Mouse (Mus musculus) liver, embryonic 11.5 days (tissue): ENCODE results near the gene Nos1ap. TPM values are rescaled to one million over a fixed set of nuclear protein-coding genes. Genes with fewer than 3 reads are reported as not detected.

Experiments used
- ATAC-seq: fragments of 200-750 bp; cut with Nextera tagmentation; replicated peaks from 2 replicates; pipeline ENCODE4 v1.8.0; 2017; ENCODE audit warnings: moderate number of reproducible peaks, mild to moderate bottlenecking, moderate TSS enrichment, moderate library complexity; ENCODE audit not compliant: low FRiP score
- DNase-seq: peaks from one replicate; pipeline ENCODE4 v3.0.0-alpha.2; 2017; ENCODE audit warnings: low spot score
- H3K27ac ChIP-seq: fragments of 300-500 bp; sonication (generic); 2 replicates; pipeline ENCODE4 v1.5.1; 2014; ENCODE audit warnings: mild to moderate bottlenecking, low read depth, low read length, control low read depth
- H3K27me3 ChIP-seq: fragments of 300-500 bp; sonication (generic); replicated peaks from 2 replicates; pipeline ENCODE4 v1.6.1; 2014; ENCODE audit warnings: low read length, mixed read lengths; ENCODE audit not compliant: control insufficient read depth, insufficient read depth
- H3K36me3 ChIP-seq: fragments of 300-500 bp; sonication (generic); 2 replicates; pipeline ENCODE4 v1.6.1; 2014; ENCODE audit warnings: mild to moderate bottlenecking, low read length, moderate library complexity, mixed read lengths; ENCODE audit not compliant: control insufficient read depth, insufficient read depth
- H3K4me1 ChIP-seq: fragments of 300-500 bp; sonication (generic); replicated peaks from 2 replicates; pipeline ENCODE4 v1.6.1; 2014; ENCODE audit warnings: low read length, mixed read lengths; ENCODE audit not compliant: control insufficient read depth, insufficient read depth
- H3K4me2 ChIP-seq: fragments of 300-500 bp; sonication (generic); 2 replicates; pipeline ENCODE4 v1.6.1; 2014; ENCODE audit warnings: mild to moderate bottlenecking, control low read depth, moderate library complexity
- H3K4me3 ChIP-seq: fragments of 300-500 bp; sonication (generic); 2 replicates; pipeline ENCODE4 v1.5.1; 2014; ENCODE audit warnings: low read depth, low read length, control low read depth
- H3K9ac ChIP-seq: fragments of 300-500 bp; sonication (generic); 2 replicates; pipeline ENCODE4 v1.6.1; 2014; ENCODE audit warnings: low read depth, low read length, control low read depth
- H3K9me3 ChIP-seq: fragments of 300-500 bp; sonication (generic); 2 replicates; pipeline ENCODE4 v1.6.1; 2016; ENCODE audit warnings: low read length, inconsistent platforms, mixed read lengths; ENCODE audit not compliant: control insufficient read depth
- WGBS: fragments of 180-500 bp; shearing (Covaris S2); extraction: QIAGEN DNeasy Blood & Tissue Kit; methylation state at CpG from one replicate; pipeline ENCODE4 v1.1.7; 2014; 5-methylcytosine and 5-hydroxymethylcytosine counted together
- polyA plus RNA-seq: library from polyadenylated mRNA; unstranded; fragments of >200 nt; fragmentation: Nextera tagmentation; extraction: Ambion mirVana; gene quantifications from 2 replicates; pipeline ENCODE4 v1.2.1, GENCODE M21; 2014

The Nos1ap gene
- polyA plus RNA-seq, 1 experiment from 2014 or later = 8.8 TPM

GRCm38 (mm10) chr1:170580485-170581110, 9.1 kb downstream of the Nos1ap start:
- H3K27ac ChIP-seq = no peak overlapping the region

DNA sequence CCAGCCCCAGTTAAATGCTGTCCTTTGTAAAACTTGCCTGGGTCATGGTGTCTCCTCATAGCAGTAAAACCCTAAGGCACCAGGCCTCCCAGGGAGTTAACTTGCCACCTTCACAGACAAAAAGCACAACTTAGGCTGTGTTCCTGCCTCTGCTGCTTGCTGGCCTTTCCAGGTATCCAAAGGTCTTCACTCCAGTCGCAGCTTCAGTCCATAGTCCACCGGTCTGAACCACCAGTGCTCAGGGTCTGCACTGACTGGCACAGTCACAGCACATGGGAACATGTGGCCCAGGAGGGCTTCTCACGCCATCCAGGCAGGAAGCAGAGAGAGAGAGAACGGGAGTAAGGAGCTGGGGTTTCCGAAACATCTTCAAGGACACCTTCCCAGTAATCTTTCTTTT, 10.2 kb downstream of the Nos1ap start:
- 89% methylated on average over 5 of the region's 5 CpGs for WGBS
- Histone ChIP-seq H3K4me1 (peaks cover 3% of the 10 kb centered on the region; the same call in 1 of the 2 replicates), H3K27ac (no peak overlapping the region), H3K36me3 (no peaks in the 10 kb centered on the region), H3K9ac (no peak overlapping the region), H3K4me2 (no peak overlapping the region), H3K4me3 (no peak overlapping the region), H3K27me3 (no peaks in the 10 kb centered on the region), H3K9me3 (no peaks in the 10 kb centered on the region)
- DNase-seq (no peak), ATAC-seq (no peak)

More at GRCm38 (mm10) chr1:170580485-170581110, 9.1 kb downstream of the Nos1ap start:
- Histone ChIP-seq H3K4me1 (peaks cover 3% of the 10 kb centered on the region; the same call in 1 of the 2 replicates), H3K36me3 (no peaks in the 10 kb centered on the region), H3K9ac (no peak overlapping the region), H3K4me2 (no peak overlapping the region), H3K27me3 (no peaks in the 10 kb centered on the region), H3K9me3 (no peaks in the 10 kb centered on the region), H3K4me3 (no peak overlapping the region)
- WGBS = 66% methylated on average over 13 of the region's 13 CpGs
- ATAC-seq (no peak), DNase-seq (no peak)

DNA sequence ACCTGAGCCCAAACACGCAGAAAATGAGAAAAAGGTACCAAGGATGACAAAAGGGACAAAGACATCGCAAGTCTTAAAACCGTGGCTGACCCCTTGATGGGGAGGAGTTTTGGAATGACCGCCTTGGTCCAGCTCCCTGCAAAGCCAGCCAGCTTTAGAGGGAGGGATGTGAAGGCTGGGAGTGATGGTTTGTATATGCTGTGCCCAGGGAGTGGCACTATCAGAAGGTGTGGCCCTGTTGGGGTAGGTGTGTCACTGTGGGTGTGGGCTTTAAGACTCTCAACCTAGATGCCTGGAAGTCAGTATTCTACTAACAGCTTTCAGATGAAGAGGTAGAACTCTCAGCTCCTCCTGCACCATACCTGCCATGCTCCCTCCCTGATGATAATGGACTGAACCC, 10.6 kb downstream of the Nos1ap start:
- Histone ChIP-seq H3K27me3 (no peaks in the 10 kb centered on the region), H3K4me1 (peaks cover 3% of the 10 kb centered on the region; the same call in 1 of the 2 replicates), H3K4me2 (no peak overlapping the region), H3K9me3 (no peaks in the 10 kb centered on the region), H3K4me3 (no peak overlapping the region), H3K36me3 (no peaks in the 10 kb centered on the region), H3K27ac (no peak overlapping the region), H3K9ac (no peak overlapping the region)
- DNase-seq = no peak
- ATAC-seq = no peak
- WGBS = 89% methylated on average over 4 of the region's 4 CpGs

- no peak overlapping the region for H3K9ac ChIP-seq
- H3K36me3 ChIP-seq = no peaks in the 10 kb centered on the region
- DNase-seq (no peak), ATAC-seq (no peak)
- H3K4me2 ChIP-seq = no peak overlapping the region
- H3K4me1 ChIP-seq = peaks cover 3% of the 10 kb centered on the region; the same call in 1 of the 2 replicates
- peaks cover 2% of the 10 kb centered on the region; the same call in 1 of the 2 replicates for H3K9me3 ChIP-seq
- no peak overlapping the region for H3K4me3 ChIP-seq
- H3K27ac ChIP-seq = no peak overlapping the region
- H3K27me3 ChIP-seq = no peaks in the 10 kb centered on the region
- 48% methylated on average over 6 of the region's 6 CpGs for WGBS
These were observed 13.0 kb downstream of the Nos1ap start for GRCm38 (mm10) chr1:170576728-170577065.

GRCm38 (mm10) chr1:170576012-170576727, 13.5 kb downstream of the Nos1ap start:
- WGBS = 49% methylated on average over 6 of the region's 6 CpGs
- ATAC-seq (no peak), DNase-seq (no peak)
- no peak overlapping the region for H3K4me2 ChIP-seq
- no peak overlapping the region for H3K9ac ChIP-seq
- H3K27me3 ChIP-seq = no peaks in the 10 kb centered on the region
- no peaks in the 10 kb centered on the region for H3K36me3 ChIP-seq
- peaks cover 3% of the 10 kb centered on the region; the same call in 1 of the 2 replicates for H3K4me1 ChIP-seq
- H3K4me3 ChIP-seq = no peak overlapping the region
- peaks cover 2% of the 10 kb centered on the region; the same call in 1 of the 2 replicates for H3K9me3 ChIP-seq
- no peak overlapping the region for H3K27ac ChIP-seq

- H3K9me3 ChIP-seq = peaks cover 2% of the 10 kb centered on the region; the same call in 1 of the 2 replicates
- ATAC-seq (no peak), DNase-seq (no peak)
- H3K4me1 ChIP-seq = peaks cover 3% of the 10 kb centered on the region; the same call in 1 of the 2 replicates
- no peak overlapping the region for H3K9ac ChIP-seq
- WGBS = 77% methylated on average over 7 of the region's 7 CpGs
- no peaks in the 10 kb centered on the region for H3K36me3 ChIP-seq
- no peaks in the 10 kb centered on the region for H3K27me3 ChIP-seq
- H3K27ac ChIP-seq = no peak overlapping the region
- no peak overlapping the region for H3K4me3 ChIP-seq
- no peak overlapping the region for H3K4me2 ChIP-seq
These were observed 16.5 kb downstream of the Nos1ap start for GRCm38 (mm10) chr1:170573117-170573516.

DNA sequence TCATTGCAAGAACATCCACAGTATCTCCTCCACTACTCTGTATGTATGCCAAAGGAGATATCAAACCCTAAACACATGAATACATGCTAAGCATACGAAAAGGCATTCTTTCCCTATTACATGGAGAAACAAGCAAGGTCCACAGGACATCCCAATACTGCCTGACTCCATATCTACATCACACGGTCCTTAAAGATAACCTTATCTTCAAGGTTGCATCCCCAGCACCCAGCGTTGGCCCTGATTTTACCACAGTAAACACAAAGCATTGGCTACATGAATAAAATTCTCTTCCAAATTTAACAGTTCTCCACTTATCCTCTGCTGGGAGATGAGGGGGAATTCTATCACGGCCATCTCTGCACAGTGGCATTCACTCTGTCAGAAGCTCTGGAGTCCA, 22.7 kb downstream of the Nos1ap start:
- Histone ChIP-seq H3K4me3 (no peak overlapping the region), H3K4me2 (no peak overlapping the region), H3K4me1 (no peaks in the 10 kb centered on the region), H3K9me3 (no peaks in the 10 kb centered on the region), H3K27ac (no peak overlapping the region), H3K9ac (no peak overlapping the region), H3K27me3 (no peaks in the 10 kb centered on the region), H3K36me3 (no peaks in the 10 kb centered on the region; the same call in 1 of the 2 replicates)
- 65% methylated on average over 4 of the region's 4 CpGs for WGBS
- DNase-seq (no peak), ATAC-seq (no peak)

DNA sequence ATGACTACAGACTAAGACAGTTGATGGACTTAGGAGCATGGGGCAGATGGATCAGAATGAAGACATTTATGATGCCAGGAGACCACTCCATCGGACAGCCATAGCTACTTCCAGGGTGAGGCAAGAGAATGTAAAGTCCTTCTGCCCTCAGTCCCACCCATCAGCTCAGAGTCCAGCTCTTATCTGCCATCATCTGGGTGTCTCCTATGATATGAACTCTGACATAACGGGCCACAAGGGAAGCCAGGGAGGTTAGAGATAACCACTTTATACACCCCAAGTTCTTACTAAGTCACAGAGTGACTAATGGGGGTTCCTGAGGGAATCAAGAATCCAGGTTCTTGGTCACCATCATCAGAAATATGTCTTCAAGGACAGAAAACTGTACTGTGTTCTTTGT, 23.1 kb downstream of the Nos1ap start:
- H3K9me3 ChIP-seq = no peaks in the 10 kb centered on the region
- no peak for ATAC-seq
- no peak for DNase-seq
- 69% methylated on average over 2 of the region's 2 CpGs for WGBS
- no peaks in the 10 kb centered on the region for H3K27me3 ChIP-seq
- H3K36me3 ChIP-seq = no peaks in the 10 kb centered on the region; the same call in 1 of the 2 replicates
- H3K4me2 ChIP-seq = no peak overlapping the region
- H3K9ac ChIP-seq = no peak overlapping the region
- H3K27ac ChIP-seq = no peak overlapping the region
- H3K4me1 ChIP-seq = no peaks in the 10 kb centered on the region
- H3K4me3 ChIP-seq = no peak overlapping the region

DNA sequence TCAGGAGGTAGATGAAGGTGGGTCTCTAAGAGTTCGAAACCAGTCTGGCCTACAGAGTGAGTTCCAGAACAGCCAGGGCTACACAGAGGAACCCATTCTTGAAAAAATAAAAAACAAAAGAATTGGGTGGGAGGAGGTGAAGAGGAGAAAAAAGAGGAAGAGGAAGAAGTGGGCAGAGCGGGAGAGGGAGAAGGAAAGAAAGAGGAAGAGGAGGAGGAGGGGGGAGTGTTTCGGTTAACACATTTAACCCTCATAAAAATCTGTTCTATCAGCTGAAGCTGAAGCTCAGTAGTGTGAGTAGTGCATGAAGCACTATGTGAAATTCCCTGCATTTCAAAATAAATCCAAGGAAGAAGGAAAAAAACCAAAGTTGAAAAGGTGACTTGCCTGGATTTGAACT, 24.7 kb downstream of the Nos1ap start:
- Histone ChIP-seq H3K4me2 (no peak overlapping the region), H3K9me3 (no peaks in the 10 kb centered on the region), H3K36me3 (no peaks in the 10 kb centered on the region; the same call in 1 of the 2 replicates), H3K27me3 (no peaks in the 10 kb centered on the region), H3K4me3 (no peak overlapping the region), H3K27ac (no peak overlapping the region), H3K9ac (no peak overlapping the region), H3K4me1 (no peaks in the 10 kb centered on the region)
- ATAC-seq = no peak
- 69% methylated on average over 3 of the region's 3 CpGs for WGBS
- DNase-seq = no peak
